Mouse (Mus musculus) Muller cell, postnatal 12 days (primary cell): ENCODE measurements around the gene Senp3.

Experiments used
- DNase-seq: peaks from one replicate; pipeline ENCODE4 v3.0.0-alpha.2; 2015; ENCODE audit errors: inconsistent ontology term

Gene Senp3

GRCm38 (mm10) chr11:69682209-69682839 is 440 bp upstream of the Senp3 start:
- no peak for DNase-seq

DNA sequence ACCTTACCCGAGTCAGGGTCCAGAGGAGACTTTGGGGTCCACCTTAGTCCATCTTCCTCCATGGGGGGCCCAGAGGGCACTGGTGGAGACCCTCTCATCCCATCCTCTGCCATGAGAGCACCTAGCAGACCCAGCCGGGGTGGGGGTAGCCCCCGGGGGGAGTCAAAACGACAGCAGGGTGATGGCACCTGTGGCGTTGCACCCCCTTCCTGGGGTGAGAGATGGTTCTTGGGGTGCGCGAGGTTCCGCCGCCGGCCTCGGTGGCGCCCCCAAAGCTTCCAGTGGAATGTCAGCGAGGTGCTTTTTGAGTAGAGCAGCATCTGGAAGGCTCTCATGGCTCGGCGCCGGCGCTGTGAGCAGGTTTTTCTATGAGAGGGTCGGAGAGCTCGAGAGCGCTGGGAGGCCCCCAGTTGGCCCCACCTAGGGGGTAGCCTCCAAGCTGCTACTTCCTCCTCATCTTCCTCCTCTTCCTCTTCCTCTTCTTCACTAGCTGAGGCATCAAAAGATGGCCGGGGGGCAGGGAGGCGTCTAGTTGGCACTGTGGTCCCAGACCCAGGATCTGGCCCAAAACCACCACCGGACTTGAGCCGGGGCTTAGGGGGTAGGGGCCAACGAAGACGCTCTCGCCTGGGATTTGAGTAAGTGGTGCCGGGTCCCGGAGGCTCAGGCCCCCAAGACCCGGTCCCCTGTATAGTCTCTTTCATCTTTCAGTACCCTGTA is 1.6 kb downstream of the Senp3 start:
- no peak for DNase-seq

DNA sequence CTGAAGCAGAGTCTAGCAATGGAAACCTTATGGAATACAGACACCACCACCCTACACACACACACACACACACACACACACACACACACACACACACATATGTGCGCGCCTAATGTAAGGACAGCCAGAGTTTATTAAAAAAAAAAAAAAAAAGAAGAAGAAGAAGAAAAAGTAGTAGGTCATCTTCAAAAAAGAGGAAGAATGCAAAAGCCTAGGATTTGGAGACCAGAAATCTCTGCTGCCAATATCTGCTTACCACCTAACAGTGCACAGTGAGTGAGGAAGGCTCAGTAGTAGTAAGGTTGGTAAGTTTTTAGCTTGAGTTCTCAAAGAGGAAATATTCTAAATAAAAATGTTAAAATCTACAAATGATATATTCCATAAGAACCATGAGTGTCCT is 2.7 kb downstream of the Senp3 start:
- DNase-seq = no peak

GRCm38 (mm10) chr11:69672211-69672706 is 9.6 kb downstream of the Senp3 start, which contains the start of gene Eif4a1:
Eif4a1 (minus strand) TSS chr11:69672423.
- peak; percentile 99 for DNase-seq

DNA sequence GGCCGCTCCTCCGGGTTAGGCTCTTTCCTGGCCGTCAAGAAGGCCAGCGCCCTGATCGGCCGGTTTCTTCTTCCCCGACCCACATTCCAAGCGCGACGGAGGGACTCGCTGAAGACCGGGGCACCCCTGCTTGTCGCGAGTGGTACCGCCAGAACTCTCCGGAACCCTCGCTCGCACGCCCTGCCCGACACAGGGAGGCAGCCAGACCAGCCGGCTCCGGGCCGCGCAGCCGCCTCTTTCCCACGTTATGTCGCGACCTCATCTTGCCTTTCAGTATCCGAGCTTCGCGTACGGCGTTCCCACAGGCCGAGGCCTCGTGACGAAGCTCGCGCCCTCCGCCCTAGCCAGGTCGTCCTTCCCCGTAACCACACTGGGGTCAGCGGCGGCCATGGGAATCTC is 10.2 kb downstream of the Senp3 start:
- DNase-seq = no peak

DNA sequence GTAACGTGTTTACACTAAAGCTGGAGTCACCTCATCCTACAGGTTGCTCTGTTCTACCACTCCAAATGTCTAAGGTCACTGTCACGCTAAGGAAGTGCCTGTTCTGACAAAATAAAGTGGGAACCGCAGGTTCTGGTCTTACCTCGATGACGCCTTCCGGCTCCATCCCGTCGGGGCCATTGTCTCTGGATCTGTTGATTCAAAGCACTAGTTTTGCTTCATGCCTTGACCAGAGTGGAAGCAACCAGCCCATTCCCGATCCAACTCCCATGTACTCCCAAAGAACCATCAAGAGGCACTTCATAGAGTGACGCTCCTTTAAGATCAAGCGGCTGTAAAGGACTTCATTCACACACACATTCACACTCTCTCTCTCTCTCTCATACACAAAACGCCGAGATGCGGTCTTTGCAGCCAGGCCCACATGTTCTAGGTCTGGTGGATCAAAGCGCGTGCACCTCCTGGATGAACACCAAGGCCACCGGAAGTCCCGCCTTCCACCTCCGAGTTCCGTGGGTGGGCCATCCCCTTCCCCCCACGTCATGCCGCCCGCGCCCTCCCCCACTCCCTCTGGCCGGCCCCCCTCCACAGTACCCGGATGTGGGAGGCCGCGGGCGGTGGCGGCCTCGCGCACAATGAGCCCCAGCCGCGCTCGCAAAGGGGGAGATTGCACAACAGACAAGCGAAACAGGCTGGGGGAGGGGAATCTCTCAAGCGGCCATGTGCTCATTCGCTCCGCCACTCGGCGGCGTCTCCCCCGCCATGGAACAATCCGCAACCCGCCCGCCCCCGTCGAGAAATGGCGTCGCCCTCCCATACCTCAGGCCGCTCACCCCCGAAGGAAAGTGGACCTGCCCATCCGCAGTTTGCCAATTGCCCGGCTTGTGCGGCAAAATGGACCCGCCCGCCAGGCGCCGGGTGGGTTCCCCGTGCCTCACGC is 10.8 kb downstream of the Senp3 start:
- DNase-seq = peak; percentile 98

DNA sequence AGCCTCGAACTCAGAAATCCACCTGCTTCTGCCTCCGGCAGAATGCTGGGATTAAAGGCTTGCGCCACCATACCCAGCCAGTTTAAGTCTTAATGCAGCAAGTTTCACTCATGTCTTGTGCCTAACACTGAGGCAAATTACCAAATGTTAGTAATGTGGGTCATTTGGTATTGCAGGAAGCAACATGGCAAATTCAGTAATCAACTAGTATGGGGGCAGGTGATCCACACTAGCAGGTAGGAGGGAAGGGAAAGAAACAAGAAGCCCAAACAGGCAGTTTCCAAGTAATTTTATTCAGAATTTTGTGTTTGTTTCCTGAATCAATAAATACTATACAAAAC is 15.2 kb downstream of the Senp3 start:
- DNase-seq = no peak

DNA sequence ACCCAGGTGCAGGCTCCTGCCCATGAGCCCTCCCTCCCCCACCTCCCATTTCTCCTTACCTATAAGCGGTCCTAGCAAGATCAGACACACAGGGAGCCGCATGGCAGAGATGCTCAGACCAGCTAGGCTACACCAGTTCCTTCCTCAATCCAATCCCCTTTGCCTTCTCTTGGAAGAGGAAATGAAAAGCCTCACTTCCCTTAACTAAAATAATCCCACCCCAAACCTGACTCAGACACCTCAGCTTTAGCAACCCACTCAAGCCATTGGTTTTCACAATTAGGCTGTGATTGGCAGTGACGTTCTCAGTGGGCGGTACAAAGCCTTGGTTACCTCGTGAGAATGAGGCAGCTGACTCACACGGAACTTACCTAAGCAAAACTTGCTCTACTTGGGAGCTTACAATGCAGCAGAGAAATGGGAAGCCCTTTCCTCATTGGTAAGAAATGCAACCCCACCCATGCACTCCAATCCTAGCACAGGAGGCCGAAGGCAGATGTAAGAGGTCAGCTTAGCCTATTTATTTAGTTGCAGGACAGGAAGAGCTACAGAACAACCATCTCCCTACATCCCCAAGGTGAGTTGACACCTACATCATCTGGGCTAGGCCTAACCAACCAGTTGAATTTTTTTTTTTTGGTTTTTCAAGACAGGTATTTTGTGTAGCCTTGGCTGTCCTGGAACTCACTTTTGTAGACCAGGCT is 15.8 kb downstream of the Senp3 start, which contains the start of gene Cd68:
Gene Cd68 (minus strand): TSS at position 193 of the 704 bp plus-strand sequence.
- no peak for DNase-seq

GRCm38 (mm10) chr11:69665457-69665960 is 16.4 kb downstream of the Senp3 start:
- DNase-seq = no peak

DNA sequence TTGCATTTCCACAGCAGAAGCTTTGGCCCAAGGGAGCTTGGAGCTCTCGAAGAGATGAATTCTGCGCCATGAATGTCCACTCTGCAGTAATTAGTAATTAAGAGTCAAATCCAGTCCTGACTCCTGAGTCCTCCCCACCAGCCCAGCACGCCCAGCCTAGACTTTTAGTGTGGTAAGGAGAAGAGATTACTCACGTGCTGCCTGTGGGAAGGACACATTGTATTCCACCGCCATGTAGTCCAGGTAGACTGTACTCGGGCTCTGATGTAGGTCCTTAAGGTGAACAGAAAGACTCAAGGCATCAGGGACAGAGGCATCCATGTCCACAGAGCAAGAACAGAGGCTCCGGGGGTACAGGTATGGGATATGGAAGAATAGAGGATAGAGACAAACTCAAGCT is 17.0 kb downstream of the Senp3 start:
- DNase-seq = no peak

DNA sequence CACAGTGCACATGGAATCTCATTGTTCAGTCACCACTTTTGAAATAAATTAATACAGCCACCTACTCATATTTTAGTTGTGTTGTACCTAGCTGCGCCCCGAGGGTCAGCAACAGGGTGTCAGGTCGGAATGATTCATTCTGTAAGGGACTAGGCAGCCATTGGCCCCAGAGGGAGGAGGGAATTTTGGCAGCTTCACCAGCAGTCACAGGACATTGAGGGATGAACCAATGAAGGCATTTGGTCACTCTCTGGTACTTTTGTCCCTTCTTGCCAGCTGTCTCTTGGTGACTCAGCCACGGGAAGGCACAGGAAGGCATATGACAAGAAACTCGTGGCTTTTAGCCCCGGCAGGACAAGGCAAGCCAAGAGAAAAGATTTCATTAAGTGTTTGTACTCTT is 18.1 kb downstream of the Senp3 start:
- DNase-seq = peak; percentile 81

- DNase-seq = no peak
Measured at GRCm38 (mm10) chr11:69662967-69663671, 18.8 kb downstream of the Senp3 start.

DNA sequence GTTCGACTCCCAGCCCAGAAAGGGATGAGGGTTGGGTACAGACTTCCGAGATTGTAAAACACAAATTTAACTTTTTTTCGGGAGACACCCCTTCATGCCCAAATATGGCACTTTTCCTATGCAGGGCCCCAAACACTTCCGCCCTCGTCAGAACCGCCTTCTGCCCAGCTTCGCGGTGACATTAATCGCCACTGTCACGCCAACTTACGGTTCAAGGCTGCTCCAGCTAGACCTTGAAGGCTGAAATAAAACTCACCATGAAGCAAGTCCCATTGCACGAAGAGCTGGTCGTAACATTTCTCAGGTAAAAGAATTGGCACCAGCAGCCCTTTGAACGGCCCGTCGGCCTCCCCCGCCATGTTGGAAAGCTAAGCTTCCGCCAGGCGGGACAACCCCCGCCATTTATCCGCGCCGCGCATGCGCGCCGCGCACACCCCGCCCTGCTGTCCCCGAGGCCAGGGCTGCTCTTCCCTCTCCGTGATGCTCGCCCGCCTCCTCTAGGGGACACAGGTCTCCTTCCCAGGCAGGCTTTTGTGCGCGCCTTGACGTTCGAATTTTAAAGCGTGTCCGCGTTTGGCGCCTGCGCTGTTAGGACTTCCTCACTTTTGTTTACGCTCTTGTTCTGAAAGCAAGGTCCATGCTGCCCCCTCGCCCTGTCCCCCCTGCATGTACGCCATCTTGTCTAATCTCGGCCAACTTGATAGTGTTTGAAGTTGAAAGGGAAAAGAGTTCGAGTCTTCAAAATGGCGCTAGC is 19.5 kb downstream of the Senp3 start, which contains the start of gene Mpdu1:
Gene Mpdu1 (minus strand): TSS at position 430 of the 754 bp plus-strand sequence.
- peak; percentile 98 for DNase-seq

DNA sequence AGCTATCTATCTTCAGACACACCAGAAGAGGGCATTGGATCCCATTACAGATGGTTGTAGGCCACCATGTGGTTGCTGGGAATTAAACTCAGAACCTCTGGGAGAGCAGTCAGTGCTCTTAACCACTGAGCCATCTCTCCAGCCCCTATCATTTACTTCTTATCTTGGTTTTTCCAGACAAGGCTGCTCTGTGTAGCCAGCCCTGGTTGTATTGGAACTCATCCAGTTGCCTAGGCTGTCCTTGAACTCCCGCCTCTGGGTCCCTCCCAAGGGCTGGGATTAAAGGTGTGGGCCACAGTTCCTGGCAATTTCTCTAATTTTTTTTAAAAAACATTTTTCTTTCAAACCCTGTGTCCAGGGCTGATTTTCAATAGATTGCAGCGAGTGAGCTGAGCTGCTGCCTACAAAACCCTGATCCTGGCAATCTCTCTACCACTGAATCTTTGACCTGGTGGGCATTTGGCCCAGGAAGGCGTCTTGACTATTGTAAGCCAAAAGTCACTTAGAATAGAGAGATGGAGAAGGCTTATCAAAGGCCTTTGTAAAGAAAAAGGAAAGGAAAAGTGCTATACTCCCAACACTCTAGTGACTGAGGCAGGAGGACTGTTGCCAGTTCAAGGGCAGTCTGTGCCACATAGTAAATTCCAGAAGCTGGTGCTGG is 20.5 kb downstream of the Senp3 start:
- DNase-seq = no peak

DNA sequence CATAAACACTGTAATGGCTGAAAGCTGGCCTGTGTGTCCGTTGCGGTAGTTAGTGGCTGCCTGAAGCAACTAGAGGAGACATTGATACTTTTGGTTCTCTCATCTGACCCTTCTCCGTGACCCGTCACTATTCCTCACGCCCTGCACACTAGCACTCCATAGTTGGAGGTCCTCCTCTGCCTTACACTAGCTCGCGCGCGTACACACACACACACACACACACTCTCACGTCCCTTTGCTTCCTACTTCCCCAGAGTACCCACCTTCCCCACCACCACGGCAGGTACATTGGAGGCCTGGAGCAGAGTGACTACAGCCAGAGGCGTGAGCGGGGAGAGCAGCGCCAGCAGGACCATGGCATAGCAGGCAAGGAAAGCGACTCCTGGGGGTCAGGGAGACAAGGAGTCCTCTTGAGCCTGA is 24.4 kb downstream of the Senp3 start:
- DNase-seq = no peak

DNA sequence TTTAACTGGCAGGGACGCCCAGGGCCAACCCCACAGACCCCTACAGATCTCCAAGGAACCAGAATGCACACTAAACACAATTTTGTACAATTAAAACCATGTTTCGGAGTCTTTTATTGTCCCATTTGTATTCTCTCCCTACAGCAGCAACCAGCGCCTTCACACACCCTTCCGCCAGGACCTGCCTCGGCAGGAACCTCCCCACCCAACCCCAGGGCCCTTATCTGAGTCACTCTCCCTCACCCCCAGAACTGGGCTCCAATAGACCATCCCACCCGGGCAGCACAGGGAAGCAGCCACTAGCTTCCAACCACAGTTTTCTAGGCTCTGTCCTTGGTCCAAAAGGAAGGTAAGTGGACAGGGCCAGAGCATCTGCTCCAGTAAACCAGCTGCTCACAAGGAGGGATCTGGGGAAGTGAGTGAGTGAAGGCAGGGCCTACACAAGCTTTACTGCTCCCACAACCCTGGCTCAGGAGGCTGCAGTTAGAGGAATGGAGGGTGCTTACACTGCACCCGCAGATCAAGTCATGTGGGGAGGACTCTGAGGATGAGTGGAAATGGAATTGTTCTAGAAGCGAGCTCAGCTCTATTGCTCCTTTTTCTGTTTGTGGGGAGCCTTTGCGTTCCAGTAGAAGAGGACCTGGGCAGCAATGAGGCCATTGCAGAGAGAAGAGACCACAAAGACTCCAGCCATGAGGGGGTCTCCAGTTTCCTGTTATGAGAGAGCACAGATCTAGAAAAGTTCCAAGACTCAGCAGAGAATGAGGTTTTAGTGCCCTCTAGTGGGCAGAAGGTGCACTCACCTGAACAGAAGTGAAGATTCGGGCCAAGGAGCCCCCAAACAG is 25.0 kb downstream of the Senp3 start:
- no peak for DNase-seq

GRCm38 (mm10) chr11:69656065-69656455 is 25.8 kb downstream of the Senp3 start:
- no peak for DNase-seq
